Mouse (Mus musculus): ENCODE results near the gene Olfr965.
"Not testable (repeated sequence)": the region's sequence is repeated elsewhere in the genome, so short reads cannot be mapped to it uniquely, and the experiment has no call there.

DNA sequence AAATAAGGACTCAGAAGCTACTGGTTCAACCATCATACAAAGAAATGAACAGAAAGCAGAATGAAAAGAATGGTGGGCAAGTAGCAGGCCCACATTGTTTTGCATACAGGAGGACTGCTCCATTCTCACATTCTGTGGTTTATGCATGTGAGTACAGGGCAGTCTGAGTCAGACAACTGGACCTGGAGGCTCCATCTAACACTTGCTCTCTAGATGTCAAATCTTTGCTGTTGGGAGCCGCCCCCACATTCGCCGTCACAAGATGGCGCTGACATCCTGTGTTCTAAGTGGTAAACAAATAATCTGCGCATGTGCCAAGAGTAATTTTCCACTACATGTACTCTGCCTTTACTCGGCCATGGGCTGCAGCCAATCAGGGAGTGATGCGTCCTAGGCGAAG lies 10.0 kb upstream of the Olfr965 start:
- TF ChIP-seq CTCF, EP300 (IDR thresholded peaks at IDR 0.05; ENCODE audit: low read depth): not testable (repeated sequence)
